Mouse (Mus musculus) ES-Bruce4 (cell line): ENCODE data around the gene Ruvbl1. TPM values are rescaled to one million over a fixed set of nuclear protein-coding genes. Genes with fewer than 3 reads are reported as not detected.

Experiments
- H3K27ac ChIP-seq: 2 replicates; pipeline ENCODE4 v1.5.1; 2012; ENCODE audit warnings: low read length, inconsistent platforms; ENCODE audit not compliant: insufficient read depth
- H3K27me3 ChIP-seq: 2 replicates; pipeline ENCODE4 v1.6.1; 2012; ENCODE audit warnings: mild to moderate bottlenecking, low read length, inconsistent platforms; ENCODE audit not compliant: control insufficient read depth, poor library complexity, insufficient read depth, severe bottlenecking
- H3K36me3 ChIP-seq: 2 replicates; pipeline ENCODE4 v1.6.1; 2012; ENCODE audit warnings: inconsistent platforms, mild to moderate bottlenecking, low read length, moderate library complexity; ENCODE audit not compliant: control insufficient read depth, poor library complexity, insufficient read depth, severe bottlenecking
- H3K4me1 ChIP-seq: one replicate; pipeline ENCODE4 v1.8.1; 2011; ENCODE audit warnings: low read length; ENCODE audit not compliant: control insufficient read depth, insufficient read depth
- H3K4me3 ChIP-seq: 2 replicates; pipeline ENCODE4 v1.5.1; 2011; ENCODE audit warnings: low read depth, mild to moderate bottlenecking, low read length
- H3K9ac ChIP-seq: 2 replicates; pipeline ENCODE4 v1.6.1; 2012; ENCODE audit warnings: low read depth, mild to moderate bottlenecking, inconsistent platforms; ENCODE audit not compliant: poor library complexity, severe bottlenecking
- H3K9me3 ChIP-seq: replicated peaks from 2 replicates; pipeline ENCODE4 v1.6.1; 2012; ENCODE audit warnings: mild to moderate bottlenecking, low read length, inconsistent platforms; ENCODE audit not compliant: control insufficient read depth, poor library complexity, insufficient read depth, severe bottlenecking
- CTCF ChIP-seq: IDR thresholded peaks from one replicate; pipeline ENCODE4 v1.8.1; 2011; ENCODE audit warnings: low read depth, low read length
- EP300 ChIP-seq: IDR thresholded peaks from 2 replicates; pipeline ENCODE4 v1.6.1; 2011; ENCODE audit warnings: low read depth, low read length; ENCODE audit not compliant: insufficient read depth
- POLR2A ChIP-seq: IDR thresholded peaks from one replicate; pipeline ENCODE4 v1.8.1; 2011; ENCODE audit warnings: low read length; ENCODE audit not compliant: insufficient read depth
- polyA plus RNA-seq: library from polyadenylated mRNA; stranded (reverse); fragments of >200 nt; gene quantifications from 2 replicates; pipeline ENCODE4 v1.2.4, GENCODE M21; 2011; ENCODE audit warnings: low read depth; ENCODE audit not compliant: missing spikeins, insufficient read depth, insufficient read length

The Ruvbl1 gene
- polyA plus RNA-seq, 1 experiment: 102 TPM

- no peak overlapping the region for H3K4me3 ChIP-seq
- no peak for TF ChIP-seq POLR2A
- TF ChIP-seq CTCF: no peak
- TF ChIP-seq EP300: no peak
- peaks cover 2% of the 10 kb centered on the region for H3K4me1 ChIP-seq
- H3K9me3 ChIP-seq: no peaks in the 10 kb centered on the region
- no peaks in the 10 kb centered on the region for H3K27me3 ChIP-seq
- H3K36me3 ChIP-seq: no peaks in the 10 kb centered on the region
- no peak overlapping the region for H3K27ac ChIP-seq
- no peak overlapping the region for H3K9ac ChIP-seq
Observed at GRCm38 (mm10) chr6:88443446-88443845, 21.8 kb upstream of the Ruvbl1 start.

- no peak overlapping the region for H3K27ac ChIP-seq
Observed at GRCm38 (mm10) chr6:88444076-88444750, 21.0 kb upstream of the Ruvbl1 start.

GRCm38 (mm10) chr6:88445661-88446060, 19.5 kb upstream of the Ruvbl1 start:
- Histone ChIP-seq H3K4me1 (peaks cover 2% of the 10 kb centered on the region), H3K36me3 (no peaks in the 10 kb centered on the region), H3K9ac (peak overlapping the region; percentile 68), H3K4me3 (peak overlapping the region; percentile 91), H3K27me3 (no peaks in the 10 kb centered on the region), H3K9me3 (no peaks in the 10 kb centered on the region), H3K27ac (no peak overlapping the region)
- TF ChIP-seq EP300 (no peak), POLR2A (no peak), CTCF (no peak)

More at GRCm38 (mm10) chr6:88444076-88444750, 21.0 kb upstream of the Ruvbl1 start:
- TF ChIP-seq EP300 (no peak), CTCF (no peak), POLR2A (no peak)
- Histone ChIP-seq H3K9ac (no peak overlapping the region), H3K9me3 (no peaks in the 10 kb centered on the region), H3K4me1 (peaks cover 2% of the 10 kb centered on the region), H3K27me3 (no peaks in the 10 kb centered on the region), H3K4me3 (no peak overlapping the region), H3K36me3 (no peaks in the 10 kb centered on the region)

- Histone ChIP-seq H3K27me3 (no peaks in the 10 kb centered on the region), H3K4me3 (peak within 1 kb of the TSS; percentile 91), H3K9me3 (no peaks in the 10 kb centered on the region), H3K36me3 (no peaks in the 10 kb centered on the region), H3K4me1 (peaks cover 2% of the 10 kb centered on the region), H3K9ac (peak within 1 kb of the TSS; percentile 68), H3K27ac (peak within 1 kb of the TSS; percentile 46; the same call in 1 of the 2 replicates)
- TF ChIP-seq CTCF (no peak), POLR2A (peak; percentile 67), EP300 (peak; percentile 31; the same call in 1 of the 2 replicates)
Observed at GRCm38 (mm10) chr6:88446063-88447002, 18.9 kb upstream of the Ruvbl1 start, which contains the start of gene Eefsec. TSS of gene Eefsec (minus strand) at chr6:88446539.

GRCm38 (mm10) chr6:88447454-88447853, 17.8 kb upstream of the Ruvbl1 start:
- H3K27ac ChIP-seq: no peak overlapping the region
- H3K36me3 ChIP-seq: no peaks in the 10 kb centered on the region
- H3K4me1 ChIP-seq: peaks cover 2% of the 10 kb centered on the region
- no peak overlapping the region for H3K4me3 ChIP-seq
- no peaks in the 10 kb centered on the region for H3K27me3 ChIP-seq
- no peak overlapping the region for H3K9ac ChIP-seq
- H3K9me3 ChIP-seq: no peaks in the 10 kb centered on the region
- TF ChIP-seq EP300 (0 out of 2 replicates have a peak, but pooled peaks have one; percentile 22), POLR2A (no peak), CTCF (no peak)

GRCm38 (mm10) chr6:88454545-88454944, 10.7 kb upstream of the Ruvbl1 start:
- H3K9ac ChIP-seq: no peak overlapping the region

More at GRCm38 (mm10) chr6:88454545-88454944, 10.7 kb upstream of the Ruvbl1 start:
- Histone ChIP-seq H3K36me3 (no peaks in the 10 kb centered on the region), H3K27me3 (no peaks in the 10 kb centered on the region), H3K4me3 (no peak overlapping the region), H3K9me3 (no peaks in the 10 kb centered on the region), H3K4me1 (no peaks in the 10 kb centered on the region), H3K27ac (no peak overlapping the region; the same call in 1 of the 2 replicates)
- TF ChIP-seq POLR2A (no peak), CTCF (no peak), EP300 (no peak)
